Mouse (Mus musculus) spleen, adult 2 months (tissue): ENCODE data around the gene Sort1.
"Not testable (repeated sequence)": the region's sequence is repeated elsewhere in the genome, so short reads cannot be mapped to it uniquely, and the experiment has no call there.

Experiments
- CTCF ChIP-seq: fragments of 200-500 bp; IDR thresholded peaks from 2 replicates; pipeline ENCODE4 v1.5.1; 2011; ENCODE audit warnings: mild to moderate bottlenecking, inconsistent platforms; ENCODE audit not compliant: insufficient read depth, insufficient read length, insufficient replicate concordance; ENCODE audit errors: extremely low read depth
- POLR2A ChIP-seq: fragments of 200-500 bp; IDR thresholded peaks from 2 replicates; pipeline ENCODE4 v1.6.1; 2011; ENCODE audit warnings: low read depth, low read length, inconsistent platforms

GRCm38 (mm10) chr3:108279495-108279894 lies 4.4 kb upstream of the Sort1 start:
- not testable (repeated sequence) for TF ChIP-seq POLR2A, CTCF
